Mouse (Mus musculus) granulocyte monocyte progenitor cell, adult 5-6 weeks (primary cell): ENCODE data around the gene Ap1g2. TPM values are rescaled to one million over a fixed set of nuclear protein-coding genes. Genes with fewer than 3 reads are reported as not detected.
A peak's percentile ranks its signal among the peaks of the same experiment; 100 is the strongest.

Experiments
- ATAC-seq: replicated peaks from 2 replicates; pipeline ENCODE4 v1.8.0; 2016; ENCODE audit warnings: mild to moderate bottlenecking, moderate TSS enrichment, inconsistent platforms; ENCODE audit not compliant: poor library complexity, severe bottlenecking
- total RNA-seq, 2 experiments: library from RNA; stranded (forward) in 1 of 2; stranded (reverse) in 1 of 2; fragments of 200-712, 200-1000 nt in 1 of 2; fragments of >200 nt in 1 of 2; fragmentation: Nextera tagmentation in 1 of 2; gene quantifications; 2 replicates each; pipeline ENCODE4 v1.2.3; 2014 to 2017

Ap1g2 gene
- total RNA-seq, 2 experiments from 2014 or later, result 15.1 to 87.9 TPM

DNA sequence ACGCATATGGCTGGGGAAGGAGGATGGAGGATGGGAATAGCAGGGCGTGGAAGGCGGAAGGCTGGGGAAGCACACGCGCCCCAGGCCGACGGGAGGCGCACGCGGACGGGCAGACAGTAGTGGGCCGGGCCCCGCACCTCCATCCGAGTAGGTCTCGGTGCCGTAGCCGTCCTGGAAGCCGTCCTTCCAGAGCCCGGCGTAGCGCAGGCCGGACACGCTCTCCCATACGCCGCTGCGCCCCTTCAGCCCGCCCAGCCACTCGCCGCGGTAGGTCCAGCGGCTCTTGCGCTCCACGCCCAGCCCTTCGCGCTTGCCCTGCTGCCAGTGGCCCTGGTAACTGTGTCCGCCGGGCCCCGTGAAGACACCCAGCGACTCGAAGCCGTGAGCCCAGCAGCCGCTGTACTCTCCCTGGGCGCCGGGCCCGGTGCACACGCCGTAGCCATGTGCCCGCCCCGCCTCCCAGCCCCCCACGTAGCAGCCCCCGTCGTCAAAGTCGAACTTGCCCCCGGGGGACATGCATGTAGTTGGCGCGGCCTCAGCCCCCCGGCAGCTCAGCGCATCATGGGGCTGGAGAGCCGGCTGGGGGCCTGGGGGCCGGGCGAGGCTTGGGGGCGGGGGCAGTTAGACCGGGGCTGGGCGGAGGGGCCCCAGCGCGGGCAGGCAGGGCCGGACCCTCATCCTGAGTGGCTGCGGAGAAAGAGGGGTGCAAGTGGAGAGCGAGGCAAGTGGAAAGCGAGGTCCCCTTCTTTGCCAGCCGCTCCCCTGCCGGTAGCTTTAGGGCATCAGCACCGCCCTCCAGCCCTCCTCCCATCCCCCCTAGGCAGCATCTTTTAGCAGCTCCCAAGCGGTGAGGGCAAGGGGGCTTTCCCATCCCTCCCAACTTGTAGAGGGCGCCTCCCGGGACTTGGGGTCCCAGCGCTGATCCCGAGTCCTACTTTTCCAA, 8.6 kb upstream of the Ap1g2 start:
- peak; percentile 54 for ATAC-seq

GRCm38 (mm10) chr14:55113975-55114645, 7.7 kb upstream of the Ap1g2 start:
- ATAC-seq, result peak; percentile 38

GRCm38 (mm10) chr14:55113351-55113974, 7.1 kb upstream of the Ap1g2 start:
- no peak for ATAC-seq

GRCm38 (mm10) chr14:55111720-55112119, 5.3 kb upstream of the Ap1g2 start:
- no peak for ATAC-seq

- ATAC-seq, result no peak
These were observed 3.7 kb upstream of the Ap1g2 start for GRCm38 (mm10) chr14:55110076-55110475.

GRCm38 (mm10) chr14:55109048-55109873, 2.9 kb upstream of the Ap1g2 start:
- no peak for ATAC-seq

GRCm38 (mm10) chr14:55108202-55108870, 1.9 kb upstream of the Ap1g2 start:
- ATAC-seq, result no peak

GRCm38 (mm10) chr14:55106990-55107389, 597 bp upstream of the Ap1g2 start:
- no peak for ATAC-seq

- peak; percentile 18; the same call in 1 of the 2 replicates for ATAC-seq
These were observed 1.0 kb downstream of the Ap1g2 start for GRCm38 (mm10) chr14:55105386-55105785.

GRCm38 (mm10) chr14:55104365-55104764, 2.0 kb downstream of the Ap1g2 start:
- ATAC-seq, result no peak

GRCm38 (mm10) chr14:55102253-55102785, 4.1 kb downstream of the Ap1g2 start:
- no peak for ATAC-seq

- ATAC-seq, result no peak
These were observed 4.8 kb downstream of the Ap1g2 start for GRCm38 (mm10) chr14:55101592-55101991.

DNA sequence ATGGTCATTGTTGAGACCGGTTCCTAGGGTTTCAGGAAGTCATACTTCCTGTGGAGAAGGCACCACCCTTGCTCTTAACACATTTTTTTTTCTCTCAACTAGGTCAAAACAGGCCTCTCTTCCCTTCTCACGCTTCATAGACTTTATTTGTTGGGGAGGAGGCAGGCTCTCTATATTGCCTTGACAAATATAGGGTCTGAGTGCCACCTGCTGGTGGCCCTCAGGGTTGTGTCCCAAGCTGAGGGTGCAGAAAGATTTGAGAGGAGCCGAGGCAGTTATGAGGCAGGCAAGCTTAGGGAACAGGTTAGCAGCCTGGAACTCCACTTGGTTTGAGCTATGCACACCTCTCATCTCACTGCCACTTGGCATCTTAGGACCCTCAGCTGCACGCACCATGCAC, 8.3 kb downstream of the Ap1g2 start:
- ATAC-seq, result peak; percentile 44

- no peak for ATAC-seq
These were observed 8.7 kb downstream of the Ap1g2 start for GRCm38 (mm10) chr14:55097646-55098045.

DNA sequence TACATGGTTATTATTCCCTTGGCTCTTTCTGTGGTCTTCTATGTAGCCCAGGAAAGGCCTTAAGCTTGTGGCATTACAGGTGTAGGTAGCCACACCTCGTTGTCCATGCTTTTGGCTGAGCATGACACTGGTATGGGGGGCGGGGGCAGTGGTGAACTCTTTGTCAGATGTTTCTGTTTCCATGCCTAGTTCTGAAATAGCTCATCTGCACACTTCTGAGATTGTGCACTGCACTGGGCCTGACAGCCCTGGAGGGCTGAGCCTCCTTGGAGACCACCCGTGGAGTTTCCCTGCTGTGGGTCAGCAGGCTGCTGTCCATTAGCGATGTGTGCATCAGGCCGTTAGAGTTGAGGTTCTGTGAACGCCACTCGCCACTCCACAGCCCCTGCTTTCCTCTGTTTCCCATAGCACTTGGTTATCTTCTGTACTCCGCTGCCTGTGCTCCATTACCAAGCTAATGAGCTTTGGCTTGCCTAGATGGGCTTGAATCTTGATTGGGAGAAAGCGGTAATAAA, 9.8 kb downstream of the Ap1g2 start:
- ATAC-seq, result no peak

GRCm38 (mm10) chr14:55095671-55096070, 10.7 kb downstream of the Ap1g2 start:
- no peak for ATAC-seq

GRCm38 (mm10) chr14:55095263-55095662, 11.1 kb downstream of the Ap1g2 start:
- no peak for ATAC-seq

- peak; percentile 51 for ATAC-seq
These were observed 11.6 kb downstream of the Ap1g2 start, which contains the start of gene Thtpa for GRCm38 (mm10) chr14:55094704-55095231. TSS of gene Thtpa (plus strand) at chr14:55094784.

GRCm38 (mm10) chr14:55093927-55094326, 12.5 kb downstream of the Ap1g2 start:
- ATAC-seq, result no peak
